Mouse (Mus musculus) stomach, embryonic 16.5 days (tissue): ENCODE data around the gene Acer2. TPM values are rescaled to one million over a fixed set of nuclear protein-coding genes. Genes with fewer than 3 reads are reported as not detected.

ENCODE experiments used
- ATAC-seq: fragments of 200-750 bp; cut with Nextera tagmentation; 2 replicates; pipeline ENCODE4 v1.8.0; 2017; ENCODE audit warnings: moderate number of reproducible peaks, moderate TSS enrichment; ENCODE audit not compliant: insufficient read depth, low FRiP score
- H3K27ac ChIP-seq: fragments of 300-500 bp; sonication (generic); 2 replicates; pipeline ENCODE4 v1.5.1; 2014; ENCODE audit warnings: low read length
- H3K27me3 ChIP-seq: fragments of 300-500 bp; sonication (generic); 2 replicates; pipeline ENCODE4 v1.6.1; 2014; ENCODE audit warnings: low read length, control low read depth, mixed read lengths; ENCODE audit not compliant: control insufficient read depth, insufficient read depth
- H3K36me3 ChIP-seq: fragments of 300-500 bp; sonication (generic); 2 replicates; pipeline ENCODE4 v1.6.1; 2014; ENCODE audit warnings: low read length; ENCODE audit not compliant: control insufficient read depth, insufficient read depth
- H3K4me1 ChIP-seq: fragments of 300-500 bp; sonication (generic); 2 replicates; pipeline ENCODE4 v1.6.1; 2014; ENCODE audit warnings: low read length, control low read depth, mixed read lengths; ENCODE audit not compliant: control insufficient read depth, insufficient read depth
- H3K4me2 ChIP-seq: fragments of 300-500 bp; sonication (generic); 2 replicates; pipeline ENCODE4 v1.6.1; 2014; ENCODE audit warnings: low read depth, low read length, mixed read lengths
- H3K4me3 ChIP-seq: fragments of 300-500 bp; sonication (generic); replicated peaks from 2 replicates; pipeline ENCODE4 v1.5.1; 2014; ENCODE audit warnings: mild to moderate bottlenecking, low read length
- H3K9ac ChIP-seq: fragments of 300-500 bp; sonication (generic); 2 replicates; pipeline ENCODE4 v1.6.1; 2014; ENCODE audit warnings: low read length
- H3K9me3 ChIP-seq: fragments of 300-500 bp; sonication (generic); replicated peaks from 2 replicates; pipeline ENCODE4 v1.6.1; 2016; ENCODE audit warnings: low read length, control low read depth; ENCODE audit not compliant: control insufficient read depth
- WGBS: fragments of 180-500 bp; shearing (Covaris S2); extraction: QIAGEN DNeasy Blood & Tissue Kit; methylation state at CpG from one replicate; pipeline ENCODE4 v1.1.7; 2014; 5-methylcytosine and 5-hydroxymethylcytosine counted together
- polyA plus RNA-seq: library from polyadenylated mRNA; unstranded; fragments of >200 nt; fragmentation: Nextera tagmentation; extraction: Ambion mirVana; gene quantifications from 2 replicates; pipeline ENCODE4 v1.2.1, GENCODE M21; 2015

The Acer2 gene
- polyA plus RNA-seq, 1 experiment from 2014 or later = 22.5 TPM

- no peak overlapping the region for H3K4me3 ChIP-seq
- no peak overlapping the region for H3K9ac ChIP-seq
- H3K9me3 ChIP-seq = no peaks in the 10 kb centered on the region
- no peak overlapping the region for H3K27ac ChIP-seq
- H3K36me3 ChIP-seq = no peaks in the 10 kb centered on the region
- H3K4me1 ChIP-seq = no peaks in the 10 kb centered on the region
- ATAC-seq = no peak
- H3K4me2 ChIP-seq = no peak overlapping the region
- 42% methylated on average over 14 of the region's 14 CpGs for WGBS
- H3K27me3 ChIP-seq = no peaks in the 10 kb centered on the region
Measured at GRCm38 (mm10) chr4:86957576-86958411, 83.6 kb downstream of the Acer2 start.

GRCm38 (mm10) chr4:86977272-86977671 is 103.1 kb downstream of the Acer2 start:
- 80% methylated on average over 5 of the region's 5 CpGs for WGBS
- H3K27me3 ChIP-seq = no peaks in the 10 kb centered on the region
- H3K4me1 ChIP-seq = no peaks in the 10 kb centered on the region
- H3K4me2 ChIP-seq = no peak overlapping the region
- no peak for ATAC-seq
- no peak overlapping the region for H3K9ac ChIP-seq
- H3K9me3 ChIP-seq = no peaks in the 10 kb centered on the region
- H3K4me3 ChIP-seq = no peak overlapping the region
- no peaks in the 10 kb centered on the region for H3K36me3 ChIP-seq
- no peak overlapping the region for H3K27ac ChIP-seq

Other genes starting within 250 kb of the Acer2 start
- gene Plin2, start 204.3 kb upstream of the Acer2 start, polyA plus RNA-seq = 82.0 and 83.5 TPM in 2 replicates
- gene Dennd4c, start 125.8 kb upstream of the Acer2 start, polyA plus RNA-seq = 6.9 and 9.0 TPM in 2 replicates
- 556 and 729 TPM in 2 replicates for gene Rps6, start 17.0 kb upstream of the Acer2 start, polyA plus RNA-seq